Mouse (Mus musculus): ENCODE data around the gene Klhl25.

DNA sequence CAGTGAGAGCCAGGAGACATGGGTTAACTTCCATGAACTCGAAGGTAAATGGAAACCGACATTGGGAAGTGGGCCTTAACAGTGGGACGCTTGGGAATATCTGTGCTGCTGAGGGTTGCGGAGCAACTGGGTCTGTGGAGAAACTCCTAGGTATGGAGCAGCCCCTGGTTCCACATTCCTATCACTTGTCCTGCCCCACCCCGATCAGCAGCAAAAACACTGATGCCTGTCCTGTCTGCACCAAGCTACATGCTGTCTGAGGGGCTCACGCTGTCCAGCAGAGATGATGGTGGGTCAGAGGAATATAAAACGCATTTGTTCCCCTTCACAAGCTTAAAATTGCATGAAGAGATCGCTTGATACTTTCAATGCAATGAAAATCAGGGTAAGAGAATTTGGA lies 32.1 kb downstream of the Klhl25 start:
- no peak for TF ChIP-seq POLR2A (IDR thresholded peaks at IDR 0.05; ENCODE audit: extremely low read depth, insufficient read depth, low read length)
- TF ChIP-seq CTCF (IDR thresholded peaks at IDR 0.05; ENCODE audit: low read depth, low read length) = no peak
